Mouse (Mus musculus): ENCODE results near the gene Lrtm2.

- TF ChIP-seq CTCF (IDR thresholded peaks at IDR 0.05; ENCODE audit: low read depth) (no peak), EP300 (optimal IDR thresholded peaks at IDR 0.05) (no peak)
Observed at GRCm38 (mm10) chr6:119337287-119337686, 6.7 kb upstream of the Lrtm2 start.

All from stomach, postnatal 0 days (tissue).